Mouse (Mus musculus): ENCODE results near the gene Adck2. TPM values are rescaled to one million over a fixed set of nuclear protein-coding genes. Genes with fewer than 3 reads are reported as not detected.

Gene Adck2
- polyA plus RNA-seq (2014; fragmentation: Nextera tagmentation; extraction: Ambion mirVana): 13.8 and 24.4 TPM in 2 replicates

DNA sequence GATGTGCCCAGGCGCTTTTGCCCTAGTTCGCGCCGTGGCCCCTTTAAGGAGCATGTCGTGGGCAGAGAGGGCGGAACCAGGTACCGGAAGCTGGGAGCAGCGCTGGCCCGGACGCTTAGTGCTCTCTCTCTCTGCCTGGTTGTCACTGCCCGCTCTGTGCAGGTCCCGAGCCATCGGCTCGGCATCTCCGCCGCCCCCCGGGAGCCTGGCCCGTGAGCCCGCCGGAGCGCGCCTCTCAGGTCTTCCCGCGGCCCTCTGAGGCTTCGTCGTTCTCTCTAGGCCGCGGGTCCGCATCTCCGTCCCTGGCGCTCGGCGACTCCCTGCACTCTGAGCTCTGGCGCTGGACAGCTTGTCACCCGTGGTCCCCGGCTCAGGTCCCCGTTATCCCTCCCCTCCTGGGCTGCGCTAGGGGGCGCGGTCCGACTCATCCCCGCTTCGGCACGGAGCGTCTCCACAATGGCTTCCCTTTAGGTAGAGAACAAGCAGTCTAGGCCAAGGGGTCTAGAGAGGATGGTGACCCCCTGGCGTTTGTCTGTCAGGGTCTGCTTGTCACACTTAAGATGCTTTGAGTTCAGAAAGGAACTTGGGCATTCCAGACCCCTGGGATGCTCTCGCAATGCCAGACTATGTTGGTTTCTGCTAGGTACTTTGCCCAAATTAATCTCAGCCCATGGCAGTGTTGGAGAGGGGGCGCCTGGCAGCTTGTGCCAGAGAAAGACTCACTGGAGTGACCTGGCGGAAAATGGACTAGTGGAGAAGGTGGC, at the start of gene Adck2:
Adck2 (plus strand) TSS at position 83 of the 764 bp plus-strand sequence.
- under 1% methylated on average over 48 of the region's 49 CpGs for WGBS
- peak; percentile 96 for ATAC-seq (ENCODE audit: low FRiP score, low TSS enrichment)

DNA sequence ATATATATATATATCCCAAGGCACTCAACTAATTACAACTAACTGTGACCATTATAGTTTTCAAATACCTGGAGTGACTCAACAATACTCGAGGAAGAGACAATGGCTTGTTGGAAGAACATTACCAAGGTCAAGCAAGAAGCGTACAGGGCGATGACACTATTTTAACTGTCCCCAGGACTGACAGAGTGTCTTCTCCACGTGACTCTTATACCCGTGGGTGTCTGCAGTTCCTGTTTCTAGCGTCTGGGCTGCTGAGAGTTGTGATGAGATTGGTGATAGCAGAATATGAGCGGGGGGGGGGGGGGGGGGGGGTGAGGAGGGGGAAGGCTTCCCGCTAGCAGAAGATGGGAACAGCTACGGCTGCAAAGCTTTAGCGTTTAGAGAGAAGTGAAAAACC, 46.9 kb upstream of the Adck2 start:
- peaks cover 18% of the 10 kb centered on the region for H3K36me3 ChIP-seq (ENCODE audit: control insufficient read depth, insufficient read depth, low read length)
- H3K9me3 ChIP-seq (ENCODE audit: control insufficient read depth, low read length): no peaks in the 10 kb centered on the region
- no peak for ATAC-seq (ENCODE audit: low FRiP score, low TSS enrichment)
- 75% methylated on average over 9 of the region's 10 CpGs for WGBS
- H3K4me1 ChIP-seq (ENCODE audit: control insufficient read depth, insufficient read depth, low read length): peaks cover 10% of the 10 kb centered on the region
- H3K9ac ChIP-seq (ENCODE audit: low read depth, low read length): no peak overlapping the region
- H3K27ac ChIP-seq (ENCODE audit: low read depth, low read length): no peak overlapping the region
- no peak overlapping the region for H3K4me3 ChIP-seq (ENCODE audit: low read length)
- H3K27me3 ChIP-seq (ENCODE audit: control insufficient read depth, insufficient read depth, low read length): no peaks in the 10 kb centered on the region
- H3K4me2 ChIP-seq (replicated peaks; ENCODE audit: low read depth, low read length): no peak overlapping the region

More for the DNA sequence above, at the start of gene Adck2:
- Histone ChIP-seq H3K27me3 (ENCODE audit: control insufficient read depth, insufficient read depth, low read length) (no peaks in the 10 kb centered on the region), H3K36me3 (ENCODE audit: control insufficient read depth, insufficient read depth, low read length) (peaks cover 5% of the 10 kb centered on the region; the same call in 1 of the 2 replicates), H3K4me2 (replicated peaks; ENCODE audit: low read depth, low read length) (peak within 1 kb of the TSS; percentile 85), H3K9ac (ENCODE audit: low read depth, low read length) (peak within 1 kb of the TSS; percentile 83), H3K27ac (ENCODE audit: low read depth, low read length) (peak within 1 kb of the TSS; percentile 91), H3K9me3 (ENCODE audit: control insufficient read depth, low read length) (no peaks in the 10 kb centered on the region), H3K4me3 (ENCODE audit: low read length) (peak within 1 kb of the TSS; percentile 83), H3K4me1 (ENCODE audit: control insufficient read depth, insufficient read depth, low read length) (peaks cover 9% of the 10 kb centered on the region)

DNA sequence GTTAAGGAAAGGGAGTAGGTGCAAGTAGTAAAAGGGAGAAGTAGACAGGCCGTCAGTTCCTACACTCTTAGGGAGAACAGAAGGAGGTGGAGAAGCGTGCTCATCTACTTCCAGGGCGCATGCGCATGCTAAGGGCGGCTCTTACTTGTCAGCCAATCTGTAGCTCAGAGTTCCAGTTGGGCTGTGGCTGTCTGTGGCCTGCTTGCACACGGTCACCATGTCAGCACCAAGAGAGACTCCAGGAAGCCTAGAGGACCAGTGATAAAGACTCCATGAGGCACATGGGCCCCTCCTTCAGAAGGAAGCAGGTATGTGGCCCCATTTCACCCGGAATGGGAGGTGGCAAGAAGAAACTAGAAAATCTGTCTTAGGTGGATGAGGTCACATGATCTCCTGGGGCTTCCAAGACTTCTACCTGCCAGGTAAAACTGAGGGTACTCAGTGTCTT, 46.3 kb upstream of the Adck2 start:
- ATAC-seq (ENCODE audit: low FRiP score, low TSS enrichment): no peak
- Histone ChIP-seq H3K4me2 (replicated peaks; ENCODE audit: low read depth, low read length) (no peak overlapping the region), H3K4me3 (ENCODE audit: low read length) (no peak overlapping the region), H3K4me1 (ENCODE audit: control insufficient read depth, insufficient read depth, low read length) (peaks cover 10% of the 10 kb centered on the region), H3K27ac (ENCODE audit: low read depth, low read length) (no peak overlapping the region), H3K9me3 (ENCODE audit: control insufficient read depth, low read length) (no peaks in the 10 kb centered on the region), H3K36me3 (ENCODE audit: control insufficient read depth, insufficient read depth, low read length) (peaks cover 12% of the 10 kb centered on the region), H3K9ac (ENCODE audit: low read depth, low read length) (no peak overlapping the region), H3K27me3 (ENCODE audit: control insufficient read depth, insufficient read depth, low read length) (no peaks in the 10 kb centered on the region)
- 87% methylated on average over 7 of the region's 7 CpGs for WGBS

DNA sequence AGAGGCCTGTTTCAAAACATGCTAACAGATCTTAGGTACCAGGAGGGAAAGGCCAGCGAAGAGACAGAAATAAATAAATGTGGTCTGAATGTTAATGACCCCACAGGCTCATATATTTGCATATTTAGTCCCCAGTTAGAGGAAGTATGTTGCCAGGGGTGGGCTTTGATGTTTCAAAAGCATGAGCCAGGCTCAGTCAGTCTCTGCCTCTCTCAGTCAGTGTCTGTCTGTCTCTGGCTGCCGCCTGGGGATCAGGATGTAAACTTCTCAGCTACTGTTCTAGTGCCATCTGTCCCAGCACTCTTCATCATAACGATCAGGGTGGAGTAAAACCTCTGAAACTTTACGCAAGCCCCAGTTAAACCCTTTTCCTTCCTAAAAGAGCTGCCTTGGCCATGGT, 45.9 kb upstream of the Adck2 start:
- H3K27ac ChIP-seq (ENCODE audit: low read depth, low read length): peak overlapping the region; percentile 30; the same call in 1 of the 2 replicates
- H3K4me3 ChIP-seq (ENCODE audit: low read length): no peak overlapping the region
- no peaks in the 10 kb centered on the region for H3K27me3 ChIP-seq (ENCODE audit: control insufficient read depth, insufficient read depth, low read length)
- H3K9me3 ChIP-seq (ENCODE audit: control insufficient read depth, low read length): no peaks in the 10 kb centered on the region
- peaks cover 8% of the 10 kb centered on the region for H3K36me3 ChIP-seq (ENCODE audit: control insufficient read depth, insufficient read depth, low read length)
- H3K4me1 ChIP-seq (ENCODE audit: control insufficient read depth, insufficient read depth, low read length): peaks cover 10% of the 10 kb centered on the region
- no peak overlapping the region for H3K9ac ChIP-seq (ENCODE audit: low read depth, low read length)
- WGBS: 52% methylated on average over 4 of the region's 4 CpGs
- H3K4me2 ChIP-seq (replicated peaks; ENCODE audit: low read depth, low read length): no peak overlapping the region
- no peak for ATAC-seq (ENCODE audit: low FRiP score, low TSS enrichment)

DNA sequence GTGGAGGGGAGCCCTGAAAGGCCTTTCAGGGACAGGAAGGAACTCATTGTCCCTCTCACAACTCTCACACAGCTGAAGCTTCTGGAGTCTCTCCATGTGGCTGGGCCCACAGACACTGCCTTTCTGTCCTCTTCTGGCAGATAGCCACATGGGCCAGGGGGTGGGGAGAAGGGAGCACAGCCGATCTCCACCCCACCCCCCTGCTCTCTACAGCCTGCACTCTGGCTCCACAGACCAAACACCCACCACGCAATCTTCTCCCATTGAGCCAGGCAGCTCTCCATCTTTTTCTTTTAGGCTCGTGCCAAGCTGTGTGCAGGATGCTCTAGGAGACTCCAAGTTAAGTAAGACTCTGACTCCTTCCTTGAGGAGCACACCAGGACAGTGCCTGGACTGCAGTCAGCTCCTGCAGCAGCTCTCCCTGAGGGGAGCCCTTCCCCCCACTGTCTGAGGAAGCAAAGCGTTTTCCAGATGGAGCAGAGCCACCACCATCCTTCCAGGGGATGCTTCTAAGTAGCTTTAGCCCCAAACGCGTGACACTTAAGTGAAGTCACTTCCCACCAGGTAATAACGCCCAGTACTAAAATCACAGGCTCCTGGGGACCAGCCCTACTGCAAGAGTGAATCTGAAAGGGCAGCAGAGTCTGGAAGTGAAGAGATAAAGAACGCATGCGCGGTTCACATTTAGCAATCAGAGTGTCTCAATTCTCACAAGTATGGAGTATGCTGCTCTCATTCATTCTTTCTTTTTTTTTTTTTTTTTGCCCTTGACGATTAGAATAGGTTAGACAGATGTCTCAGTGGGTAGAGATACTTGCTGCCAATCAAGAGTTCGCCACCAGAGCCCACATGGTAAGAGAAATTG, 44.8 kb upstream of the Adck2 start:
- Histone ChIP-seq H3K4me2 (replicated peaks; ENCODE audit: low read depth, low read length) (no peak overlapping the region), H3K9ac (ENCODE audit: low read depth, low read length) (no peak overlapping the region), H3K4me1 (ENCODE audit: control insufficient read depth, insufficient read depth, low read length) (peaks cover 10% of the 10 kb centered on the region), H3K4me3 (ENCODE audit: low read length) (no peak overlapping the region), H3K36me3 (ENCODE audit: control insufficient read depth, insufficient read depth, low read length) (no peaks in the 10 kb centered on the region), H3K27me3 (ENCODE audit: control insufficient read depth, insufficient read depth, low read length) (no peaks in the 10 kb centered on the region), H3K27ac (ENCODE audit: low read depth, low read length) (peak overlapping the region; percentile 42; the same call in 1 of the 2 replicates), H3K9me3 (ENCODE audit: control insufficient read depth, low read length) (0 out of 2 replicates have a peak, but pooled peaks cover 2% of the 10 kb centered on the region)
- ATAC-seq (ENCODE audit: low FRiP score, low TSS enrichment): peak; percentile 80; the same call in 1 of the 2 replicates
- WGBS: 46% methylated on average over 12 of the region's 12 CpGs

DNA sequence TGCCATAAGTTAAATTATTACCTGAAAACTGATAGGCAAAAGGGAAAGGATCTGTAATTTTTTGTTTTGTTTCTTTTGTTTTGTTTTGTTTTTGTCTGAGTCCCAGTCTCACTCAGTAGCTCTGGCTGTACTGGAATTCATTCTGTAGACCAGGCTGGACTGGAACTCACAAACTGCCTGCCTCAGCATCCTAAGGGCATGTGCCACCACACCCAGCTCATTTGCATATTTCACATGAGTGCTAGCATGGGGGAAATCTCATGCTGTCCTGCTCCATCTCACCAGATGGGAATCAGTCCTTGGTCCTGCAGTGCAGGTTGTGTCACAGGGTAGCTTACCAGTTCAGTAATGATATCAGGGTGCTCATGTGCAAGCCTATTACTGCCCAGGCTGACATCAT, 38.7 kb upstream of the Adck2 start:
- Histone ChIP-seq H3K4me1 (ENCODE audit: control insufficient read depth, insufficient read depth, low read length) (peaks cover 17% of the 10 kb centered on the region), H3K36me3 (ENCODE audit: control insufficient read depth, insufficient read depth, low read length) (no peaks in the 10 kb centered on the region), H3K4me3 (ENCODE audit: low read length) (no peak overlapping the region), H3K27me3 (ENCODE audit: control insufficient read depth, insufficient read depth, low read length) (no peaks in the 10 kb centered on the region), H3K9ac (ENCODE audit: low read depth, low read length) (no peak overlapping the region), H3K9me3 (ENCODE audit: control insufficient read depth, low read length) (0 out of 2 replicates have a peak, but pooled peaks cover 4% of the 10 kb centered on the region), H3K27ac (ENCODE audit: low read depth, low read length) (no peak overlapping the region), H3K4me2 (replicated peaks; ENCODE audit: low read depth, low read length) (no peak overlapping the region)
- ATAC-seq (ENCODE audit: low FRiP score, low TSS enrichment): no peak

DNA sequence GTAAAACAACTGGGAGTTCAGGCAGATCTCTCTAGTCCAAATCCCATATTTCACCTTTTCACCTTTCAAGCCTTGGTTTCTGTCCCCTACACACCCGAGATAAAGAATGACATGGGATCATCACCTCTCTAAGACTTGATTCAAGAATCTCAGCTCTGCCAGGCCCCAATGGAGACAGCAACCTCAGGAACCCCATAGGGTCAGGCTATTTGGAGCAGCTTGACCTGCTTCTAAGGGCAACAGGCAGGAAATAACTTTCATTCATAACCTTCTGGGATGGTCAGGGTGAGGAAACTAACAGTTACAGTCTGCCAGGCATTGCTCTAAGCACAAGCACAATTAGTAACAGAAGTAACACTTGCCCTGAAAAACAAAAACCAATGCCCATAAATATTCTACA, 37.1 kb upstream of the Adck2 start:
- no peak overlapping the region for H3K9ac ChIP-seq (ENCODE audit: low read depth, low read length)
- H3K4me1 ChIP-seq (ENCODE audit: control insufficient read depth, insufficient read depth, low read length): peaks cover 28% of the 10 kb centered on the region
- no peak for ATAC-seq (ENCODE audit: low FRiP score, low TSS enrichment)
- H3K4me3 ChIP-seq (ENCODE audit: low read length): no peak overlapping the region
- no peaks in the 10 kb centered on the region for H3K27me3 ChIP-seq (ENCODE audit: control insufficient read depth, insufficient read depth, low read length)
- H3K4me2 ChIP-seq (replicated peaks; ENCODE audit: low read depth, low read length): no peak overlapping the region
- H3K36me3 ChIP-seq (ENCODE audit: control insufficient read depth, insufficient read depth, low read length): no peaks in the 10 kb centered on the region
- H3K27ac ChIP-seq (ENCODE audit: low read depth, low read length): no peak overlapping the region
- 0 out of 2 replicates have a peak, but pooled peaks cover 4% of the 10 kb centered on the region for H3K9me3 ChIP-seq (ENCODE audit: control insufficient read depth, low read length)
- 41% methylated on average over 1 of the region's 1 CpGs for WGBS

DNA sequence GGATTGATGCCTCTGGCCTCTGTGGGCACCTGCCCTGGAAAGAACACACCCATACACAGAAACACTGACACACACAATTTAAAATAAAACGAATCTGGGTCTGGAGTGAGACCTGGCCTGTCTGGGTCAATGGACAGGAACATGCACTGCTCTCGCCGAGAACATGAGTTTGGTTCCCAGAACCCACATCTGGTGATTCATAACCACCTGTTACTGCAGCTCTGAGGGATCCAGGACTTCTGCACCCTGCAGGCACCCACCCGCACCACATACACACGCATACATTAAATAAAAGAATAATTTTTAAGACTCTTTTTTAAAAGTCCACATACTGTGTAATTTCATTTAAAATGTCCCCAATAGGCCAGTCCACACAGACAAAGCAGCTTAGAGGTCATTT, 36.4 kb upstream of the Adck2 start:
- no peak overlapping the region for H3K4me3 ChIP-seq (ENCODE audit: low read length)
- H3K4me1 ChIP-seq (ENCODE audit: control insufficient read depth, insufficient read depth, low read length): peaks cover 28% of the 10 kb centered on the region
- 0 out of 2 replicates have a peak, but pooled peaks cover 4% of the 10 kb centered on the region for H3K9me3 ChIP-seq (ENCODE audit: control insufficient read depth, low read length)
- no peak for ATAC-seq (ENCODE audit: low FRiP score, low TSS enrichment)
- H3K27me3 ChIP-seq (ENCODE audit: control insufficient read depth, insufficient read depth, low read length): no peaks in the 10 kb centered on the region
- no peaks in the 10 kb centered on the region for H3K36me3 ChIP-seq (ENCODE audit: control insufficient read depth, insufficient read depth, low read length)
- no peak overlapping the region for H3K4me2 ChIP-seq (replicated peaks; ENCODE audit: low read depth, low read length)
- H3K9ac ChIP-seq (ENCODE audit: low read depth, low read length): no peak overlapping the region
- WGBS: 91% methylated on average over 5 of the region's 5 CpGs
- no peak overlapping the region for H3K27ac ChIP-seq (ENCODE audit: low read depth, low read length)
